Mouse (Mus musculus) ES-E14 (cell line): ENCODE measurements around the gene Stox2. TPM values are rescaled to one million over a fixed set of nuclear protein-coding genes. Genes with fewer than 3 reads are reported as not detected.

Experiments used
- DNase-seq: peaks from one replicate; pipeline ENCODE4 v3.0.0-alpha.2; 2013; ENCODE audit warnings: low read depth, low spot score
- H3K27ac ChIP-seq: 2 replicates; pipeline ENCODE4 v1.5.1; 2012; ENCODE audit warnings: low read depth, mild to moderate bottlenecking, low read length, moderate library complexity, mixed read lengths; ENCODE audit not compliant: poor library complexity, insufficient read depth, severe bottlenecking
- H3K36me3 ChIP-seq: 2 replicates; pipeline ENCODE4 v1.6.1; 2012; ENCODE audit warnings: mild to moderate bottlenecking, low read length, moderate library complexity, mixed read lengths; ENCODE audit not compliant: control insufficient read depth, poor library complexity, insufficient read depth, severe bottlenecking
- H3K4me1 ChIP-seq, 2 experiments: fragments of 150-350 bp in 1 of 2; sonication (generic) in 1 of 2; 2 replicates each; pipeline ENCODE4 v1.6.1; 2012; ENCODE audit warnings: low read length in 2 of 2, mild to moderate bottlenecking in 1 of 2, mixed read lengths in 1 of 2; ENCODE audit not compliant: control insufficient read depth in 2 of 2, insufficient read depth in 2 of 2, poor library complexity in 1 of 2
- H3K4me3 ChIP-seq, 2 experiments: fragments of 150-350 bp in 1 of 2; sonication (generic) in 1 of 2; 2 replicates each; pipeline ENCODE4 v1.5.1; 2012; ENCODE audit warnings: low read length in 2 of 2, low read depth in 1 of 2, mild to moderate bottlenecking in 1 of 2, mixed read lengths in 1 of 2; ENCODE audit not compliant: insufficient read depth in 1 of 2, poor library complexity in 1 of 2, severe bottlenecking in 1 of 2
- H3K9ac ChIP-seq: 2 replicates; pipeline ENCODE4 v1.6.1; 2012; ENCODE audit warnings: low read depth, mild to moderate bottlenecking, low read length, mixed read lengths; ENCODE audit not compliant: poor library complexity, insufficient read depth, severe bottlenecking
- H3K9me3 ChIP-seq: fragments of 150-350 bp; sonication (generic); 2 replicates; pipeline ENCODE4 v1.6.1; 2012; ENCODE audit warnings: low read depth, mild to moderate bottlenecking, low read length; ENCODE audit not compliant: control insufficient read depth, insufficient read depth
- CHD2 ChIP-seq: IDR thresholded peaks from 2 replicates; pipeline ENCODE4 v1.6.1; 2014; ENCODE audit warnings: mild to moderate bottlenecking, low read depth, low read length, inconsistent platforms
- HCFC1 ChIP-seq: IDR thresholded peaks from 2 replicates; pipeline ENCODE4 v1.6.1; 2012; ENCODE audit warnings: low read length, inconsistent platforms, borderline replicate concordance; ENCODE audit not compliant: insufficient read depth
- MAFK ChIP-seq: IDR thresholded peaks from 2 replicates; pipeline ENCODE4 v1.6.1; 2014; ENCODE audit warnings: mild to moderate bottlenecking, low read depth, low read length, inconsistent platforms; ENCODE audit not compliant: insufficient read depth
- ZC3H11A ChIP-seq: IDR thresholded peaks from 2 replicates; pipeline ENCODE4 v1.6.1; 2012; ENCODE audit warnings: low read depth, mild to moderate bottlenecking, inconsistent platforms, low read length, borderline replicate concordance
- ZNF384 ChIP-seq: IDR thresholded peaks from 2 replicates; pipeline ENCODE4 v1.6.1; 2012; ENCODE audit warnings: low read depth, low read length, inconsistent platforms
- in situ Hi-C, 2 experiments: fragments of 600-800 bp; cut with MboI; formaldehyde crosslinking; loops; one replicate each; pipeline ENCODE4 v1.15.1; 2025; ENCODE audit warnings: low sequenced_read_pairs in 2 of 2, inconsistent platforms in 1 of 2; ENCODE audit not compliant: unreplicated experiment in 2 of 2
- total RNA-seq: library from RNA; depleted of rRNA; stranded (reverse); fragments of 300-350 nt; gene quantifications from 2 replicates; pipeline ENCODE4 v1.2.3, GENCODE M21; 2012

Gene Stox2
- total RNA-seq, 1 experiment, result 6.8 TPM

DNA sequence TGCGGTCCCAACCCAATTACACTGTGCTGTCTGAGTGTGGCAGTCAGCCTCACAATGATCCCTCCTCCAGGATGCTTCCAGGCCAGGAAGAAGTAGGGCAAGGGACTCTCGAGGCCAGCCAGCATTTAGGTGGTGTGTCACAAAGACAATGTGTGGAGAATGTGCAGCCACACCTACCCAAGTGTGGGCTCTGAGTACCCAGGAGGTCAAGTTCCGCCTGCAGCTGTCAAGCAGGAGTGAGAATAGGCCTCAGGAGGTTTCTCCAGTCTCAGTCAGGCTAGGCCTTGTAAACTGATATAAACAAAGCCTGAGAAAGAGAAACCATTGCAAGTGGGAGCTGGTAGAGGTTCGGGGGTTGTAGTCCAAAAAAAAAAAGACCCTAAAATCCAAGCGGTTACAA, 139.8 kb downstream of the Stox2 start:
- H3K4me3 ChIP-seq, result no peak overlapping the region
- in situ Hi-C loops, result no loop called here
- H3K4me1 ChIP-seq, result peaks cover 4 to 20% of the 10 kb centered on the region in 2 experiments
- no peaks in the 10 kb centered on the region for H3K36me3 ChIP-seq
- H3K9ac ChIP-seq, result no peak overlapping the region
- H3K9me3 ChIP-seq, result no peaks in the 10 kb centered on the region
- no peak overlapping the region for H3K27ac ChIP-seq
- no peak for DNase-seq
- TF ChIP-seq ZC3H11A (no peak), HCFC1 (no peak), CHD2 (no peak), ZNF384 (no peak), MAFK (no peak)

DNA sequence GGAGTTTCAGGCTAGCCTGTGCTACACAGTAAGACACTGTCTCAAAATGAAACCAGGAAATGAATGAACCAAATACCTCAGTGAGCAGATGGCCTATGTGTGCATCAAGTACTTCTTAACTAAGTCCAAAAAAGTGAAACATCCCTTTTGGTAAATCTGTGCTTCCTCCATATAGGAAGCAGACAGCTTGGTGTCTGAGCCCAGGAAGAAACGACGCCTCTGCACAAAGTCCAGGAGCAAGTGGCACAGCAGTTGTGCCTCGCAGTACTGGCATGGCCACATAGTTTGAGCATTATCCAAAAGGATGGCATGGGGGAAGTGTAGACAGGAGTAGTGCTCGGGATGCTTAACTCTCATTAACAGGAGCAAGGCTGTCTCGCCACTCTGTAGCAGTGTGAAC, 140.3 kb downstream of the Stox2 start:
- in situ Hi-C loops, result no loop called here
- Histone ChIP-seq H3K4me3 (no peak overlapping the region), H3K4me1 (peaks cover 4 to 20% of the 10 kb centered on the region in 2 experiments), H3K27ac (no peak overlapping the region), H3K9me3 (no peaks in the 10 kb centered on the region), H3K36me3 (no peaks in the 10 kb centered on the region), H3K9ac (no peak overlapping the region)
- DNase-seq, result no peak
- TF ChIP-seq CHD2 (no peak), ZNF384 (no peak), MAFK (no peak)

DNA sequence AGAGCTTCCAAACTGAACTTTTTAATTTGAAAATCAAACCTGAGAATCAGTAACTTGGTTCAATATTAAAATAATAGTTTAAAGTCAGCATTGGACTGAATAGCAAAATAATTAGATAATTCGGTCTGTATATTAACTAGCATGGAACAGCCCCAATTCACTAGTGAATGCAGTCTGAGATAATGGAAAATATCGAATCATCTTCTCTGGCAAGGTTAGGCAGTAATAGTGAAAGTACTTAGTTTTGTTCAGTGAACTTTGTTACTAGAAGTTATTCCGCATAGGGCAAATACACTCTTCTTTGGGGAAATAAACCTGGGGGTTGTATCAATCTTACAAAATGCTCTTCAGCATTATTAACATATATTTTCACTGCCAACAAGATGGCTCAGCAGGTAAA, 147.7 kb downstream of the Stox2 start:
- H3K9me3 ChIP-seq, result no peaks in the 10 kb centered on the region
- H3K27ac ChIP-seq, result no peak overlapping the region
- in situ Hi-C loops, result no loop called here
- no peak overlapping the region for H3K4me3 ChIP-seq
- H3K36me3 ChIP-seq, result no peaks in the 10 kb centered on the region
- no peak for TF ChIP-seq MAFK
- no peak for TF ChIP-seq ZNF384
- no peak for TF ChIP-seq CHD2
- TF ChIP-seq ZC3H11A, result no peak
- TF ChIP-seq HCFC1, result no peak
- no peak overlapping the region for H3K9ac ChIP-seq
- no peak for DNase-seq
- H3K4me1 ChIP-seq, result no peaks in the 10 kb centered on the region

DNA sequence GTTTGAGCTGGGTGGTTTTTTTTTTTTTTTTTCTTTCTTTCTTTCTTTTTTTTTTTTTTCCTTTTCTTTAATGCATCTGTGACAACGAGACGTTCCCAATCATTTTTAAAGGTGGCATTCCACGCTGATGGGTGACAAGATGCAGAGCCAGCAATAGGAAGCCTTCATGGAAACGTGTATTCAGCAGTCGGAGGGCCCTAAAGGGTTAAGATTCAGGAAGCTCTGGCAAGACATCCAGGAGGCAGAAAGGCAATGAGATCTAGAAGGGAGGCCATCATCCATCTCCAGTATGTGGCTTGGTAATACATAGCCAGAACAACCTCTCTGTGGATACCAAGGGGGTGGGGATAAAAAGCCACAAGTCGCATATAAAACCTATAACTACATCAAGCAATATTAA, 156.5 kb downstream of the Stox2 start:
- H3K4me1 ChIP-seq, result peaks cover 0 to 4% of the 10 kb centered on the region in 2 experiments; a peak in 2 of 4 replicates

DNA sequence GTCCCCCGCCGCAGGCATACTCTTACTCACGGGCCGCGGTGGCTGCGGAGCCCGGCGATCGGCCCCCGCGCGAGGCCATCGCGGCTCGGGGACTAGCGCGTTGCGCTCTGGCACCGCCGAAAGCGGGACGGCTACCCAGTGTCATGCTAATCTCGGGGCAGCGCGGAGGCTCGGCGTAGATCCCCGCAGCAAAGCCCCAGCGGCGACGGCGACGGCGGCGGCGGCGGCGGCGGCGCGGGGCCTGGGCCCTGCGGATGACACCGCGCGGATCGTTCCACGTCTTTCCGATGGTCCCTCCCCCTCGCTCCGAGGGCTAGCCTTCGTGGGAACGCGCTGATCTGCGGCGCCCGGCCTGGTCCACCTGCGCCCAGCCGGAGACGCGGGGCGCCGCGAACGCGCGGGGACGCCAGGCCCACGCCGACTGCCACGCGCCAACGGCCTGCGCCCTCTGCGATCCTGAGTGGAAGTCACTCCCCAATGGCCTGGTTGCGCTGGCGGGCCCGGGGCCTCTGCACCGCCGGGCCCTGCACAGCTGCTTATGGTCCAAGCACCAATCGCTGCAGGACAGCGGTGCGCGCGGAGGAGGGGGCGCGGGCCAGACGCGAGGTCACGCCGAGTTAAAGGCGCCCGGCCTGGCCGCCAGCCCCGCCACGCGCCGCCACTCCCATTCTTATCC, 157.2 kb downstream of the Stox2 start:
- Histone ChIP-seq H3K9ac (peak overlapping the region; percentile 71), H3K36me3 (no peaks in the 10 kb centered on the region), H3K27ac (no peak overlapping the region), H3K9me3 (no peaks in the 10 kb centered on the region), H3K4me1 (peaks cover 0 to 4% of the 10 kb centered on the region in 2 experiments; a peak in 2 of 4 replicates), H3K4me3 (peak overlapping the region; percentile 80 to 85)
- TF ChIP-seq ZNF384 (no peak), HCFC1 (no peak), CHD2 (no peak), MAFK (no peak), ZC3H11A (no peak)
- in situ Hi-C loops, result no loop called here
- DNase-seq, result no peak

More for the DNA sequence above, 156.5 kb downstream of the Stox2 start:
- H3K36me3 ChIP-seq, result no peaks in the 10 kb centered on the region
- H3K9me3 ChIP-seq, result no peaks in the 10 kb centered on the region
- in situ Hi-C loops, result no loop called here
- TF ChIP-seq ZNF384, result peak; percentile 78; the same call in 1 of the 2 replicates
- TF ChIP-seq MAFK, result no peak
- no peak overlapping the region for H3K9ac ChIP-seq
- peak overlapping the region; percentile 80 to 85 for H3K4me3 ChIP-seq
- DNase-seq, result no peak
- H3K27ac ChIP-seq, result no peak overlapping the region
